ENCODE assay signal across 8 mouse cellular contexts in the genomic region with DNA sequence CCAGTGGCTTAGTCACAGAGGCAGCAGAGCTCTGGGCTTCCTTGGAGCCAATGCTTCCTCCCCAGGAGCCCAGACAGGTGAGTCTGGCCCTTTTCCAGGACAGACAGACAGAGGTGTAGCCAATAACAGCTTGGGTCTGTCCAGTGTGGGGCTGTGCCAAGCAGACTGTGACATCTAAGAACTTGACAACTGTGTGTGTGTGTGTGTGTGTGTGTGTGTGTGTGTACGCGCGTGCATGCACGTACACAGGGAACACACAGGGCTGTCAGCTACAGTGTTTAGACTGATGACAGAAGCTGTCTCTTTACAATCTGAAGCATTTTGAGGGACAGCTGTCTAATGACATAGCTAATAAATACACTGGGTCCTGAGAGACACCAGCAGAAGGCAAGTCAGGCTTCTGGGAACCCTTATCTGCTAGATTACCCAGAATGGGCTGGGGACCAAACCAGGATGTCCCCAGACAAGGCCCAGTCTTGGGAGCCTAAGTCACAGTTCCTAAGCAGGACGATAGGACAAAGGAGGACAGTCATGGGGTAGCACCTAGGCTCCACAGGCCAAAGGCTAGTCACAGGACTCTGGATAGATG. TPM values are rescaled to one million over a fixed set of nuclear protein-coding genes. Genes with fewer than 3 reads are reported as not detected.
DNase-seq lines count a peak whose midpoint lies in the region; ATAC-seq lines count a peak whose summit lies in the region.
"Had no signal": no experiment of that assay in that cellular context is flagged by ENCODE, and none has a peak within 500 bp of the region (broad histone marks: within the 10 kb centered on the region; RNA-seq: fewer than 3 reads in every experiment).

No protein-coding gene starts in this region.

- peaks cover 10% of the 10 kb centered on the region for H3K4me1 ChIP-seq in neural tube, embryonic 11.5 days (ENCODE audit: control insufficient read depth, insufficient read depth, low read length)
- peaks cover 37% of the 10 kb centered on the region for H3K4me1 ChIP-seq in forebrain, embryonic 16.5 days (replicated peaks; ENCODE audit: control insufficient read depth, insufficient read depth, low read length)
- peaks cover 63% of the 10 kb centered on the region for H3K4me1 ChIP-seq in liver, embryonic 15.5 days (replicated peaks)

- no peak overlapping the region for H3K4me3 ChIP-seq in neural tube, embryonic 11.5 days (ENCODE audit: low read depth, low read length)
- H3K4me3 ChIP-seq in forebrain, embryonic 16.5 days (replicated peaks; ENCODE audit: low read length): no peak overlapping the region
- no peak overlapping the region for H3K4me3 ChIP-seq in liver, embryonic 15.5 days (replicated peaks)

- WGBS in neural tube, embryonic 11.5 days: 93% methylated on average over 5 of the region's 5 CpGs
- 82% methylated on average over 5 of the region's 5 CpGs for WGBS in forebrain, embryonic 16.5 days
- WGBS in liver, embryonic 15.5 days (ENCODE audit: insufficient replicate concordance): 52% methylated on average over 5 of the region's 5 CpGs

- no peak overlapping the region for H3K4me2 ChIP-seq in neural tube, embryonic 11.5 days (ENCODE audit: low read depth)
- peak overlapping the region; percentile 1 for H3K4me2 ChIP-seq in forebrain, embryonic 16.5 days (ENCODE audit: low read length)
- H3K4me2 ChIP-seq in liver, embryonic 15.5 days: peak overlapping the region; percentile 25

- no peak for ATAC-seq in neural tube, embryonic 11.5 days (ENCODE audit: insufficient read depth, low FRiP score, low TSS enrichment)
- no peak for ATAC-seq in forebrain, embryonic 16.5 days
- peak; percentile 79 for ATAC-seq in liver, embryonic 15.5 days (ENCODE audit: insufficient read depth)

- DNase-seq in neural tube, embryonic 11.5 days (ENCODE audit: low spot score): no peak
- no peak for DNase-seq in neural tube, embryonic 10.5 days (ENCODE audit: extremely low spot score, low spot score)
- DNase-seq in retina, postnatal 1 day: no peak
- no peak for DNase-seq in left cerebral cortex, postnatal 14 days (ENCODE audit: low spot score in 2 of 2)
- no peak for DNase-seq in layer of hippocampus, postnatal 14 days (ENCODE audit: low spot score in 2 of 2)
- DNase-seq: cerebellum, postnatal 25 days had no signal

- no peaks in the 10 kb centered on the region for H3K27me3 ChIP-seq in neural tube, embryonic 11.5 days (ENCODE audit: control insufficient read depth, insufficient read depth, low read length)
- 0 out of 2 replicates have a peak, but pooled peaks cover 2% of the 10 kb centered on the region for H3K27me3 ChIP-seq in forebrain, embryonic 16.5 days (replicated peaks; ENCODE audit: control insufficient read depth, insufficient read depth, low read length)
- no peaks in the 10 kb centered on the region for H3K27me3 ChIP-seq in liver, embryonic 15.5 days

- H3K9me3 ChIP-seq in neural tube, embryonic 11.5 days (ENCODE audit: control insufficient read depth, low read length): no peaks in the 10 kb centered on the region
- no peaks in the 10 kb centered on the region for H3K9me3 ChIP-seq in forebrain, embryonic 16.5 days (ENCODE audit: control insufficient read depth, low read length)
- no peaks in the 10 kb centered on the region for H3K9me3 ChIP-seq in liver, embryonic 15.5 days (replicated peaks)

- H3K9ac ChIP-seq in neural tube, embryonic 11.5 days (ENCODE audit: low read length): peak overlapping the region; percentile 59
- peak overlapping the region; percentile 36 for H3K9ac ChIP-seq in forebrain, embryonic 16.5 days (replicated peaks; ENCODE audit: low read depth, low read length)
- peak overlapping the region; percentile 4; the same call in 1 of the 2 replicates for H3K9ac ChIP-seq in liver, embryonic 15.5 days

- intact Hi-C loops in left cerebral cortex, postnatal 14 days (cut with DNase I): no loop called here

- H3K27ac ChIP-seq in neural tube, embryonic 11.5 days (ENCODE audit: low read depth, low read length): peak overlapping the region; percentile 67
- peak overlapping the region; percentile 67 for H3K27ac ChIP-seq in forebrain, embryonic 16.5 days (ENCODE audit: low read length)
- peak overlapping the region; percentile 87 for H3K27ac ChIP-seq in liver, embryonic 15.5 days (replicated peaks)

- H3K36me3 ChIP-seq in neural tube, embryonic 11.5 days (ENCODE audit: control insufficient read depth, insufficient read depth, low read length): no peaks in the 10 kb centered on the region
- H3K36me3 ChIP-seq in forebrain, embryonic 16.5 days (ENCODE audit: control insufficient read depth, insufficient read depth): no peaks in the 10 kb centered on the region
- no peaks in the 10 kb centered on the region for H3K36me3 ChIP-seq in liver, embryonic 15.5 days (replicated peaks)

RNA-seq across cellular contexts. Expression of a gene that starts 42.9 kb away (rescaled TPM):
- 5.8 and 7.0 TPM in 2 replicates for polyA plus RNA-seq in neural tube, embryonic 11.5 days (2014; fragmentation: Nextera tagmentation; extraction: Ambion mirVana)
- 5.8 and 6.1 TPM in 2 replicates for polyA plus RNA-seq in forebrain, embryonic 16.5 days (2015; fragmentation: Nextera tagmentation; extraction: Ambion mirVana)
- 0.02 and 0.09 TPM in 2 replicates for polyA plus RNA-seq in liver, embryonic 15.5 days (2015; fragmentation: Nextera tagmentation; extraction: Ambion mirVana)
- total RNA-seq in left cerebral cortex, postnatal 14 days (2021): 10 to 100 TPM; 51.7 to 54.5 TPM
- 10 to 100 TPM in 1 of 2 experiments, 1 to 10 TPM in 1; 9.3 to 14.0 TPM for total RNA-seq in layer of hippocampus, postnatal 14 days (2021)

Comparison
In these comparisons a context has a peak if more than half of its experiments do, and no peak if none do; other contexts are left out.
1. H3K9ac ChIP-seq: peak in every context shown above with its lines; median percentile 59 in neural tube, embryonic 11.5 days; 36 in forebrain, embryonic 16.5 days; 4 in liver, embryonic 15.5 days.